Mouse (Mus musculus) adrenal gland, postnatal 4 days (tissue): ENCODE measurements around the gene Prkrip1. TPM values are rescaled to one million over a fixed set of nuclear protein-coding genes. Genes with fewer than 3 reads are reported as not detected.
"Not testable (repeated sequence)": the region's sequence is repeated elsewhere in the genome, so short reads cannot be mapped to it uniquely, and the experiment has no call there.

Source experiments
- DNase-seq, 2 experiments: peaks; one replicate each; pipeline ENCODE4 v3.0.0; 2021 to 2022; ENCODE audit warnings: low spot score in 2 of 2, mixed read lengths in 2 of 2
- total RNA-seq, 2 experiments: library from RNA; stranded (reverse); gene quantifications; 2 replicates each; pipeline ENCODE4 v1.2.3; 2021

Prkrip1 gene
- total RNA-seq, 2 experiments from 2014 or later: 35.4 to 36.7 TPM

DNA sequence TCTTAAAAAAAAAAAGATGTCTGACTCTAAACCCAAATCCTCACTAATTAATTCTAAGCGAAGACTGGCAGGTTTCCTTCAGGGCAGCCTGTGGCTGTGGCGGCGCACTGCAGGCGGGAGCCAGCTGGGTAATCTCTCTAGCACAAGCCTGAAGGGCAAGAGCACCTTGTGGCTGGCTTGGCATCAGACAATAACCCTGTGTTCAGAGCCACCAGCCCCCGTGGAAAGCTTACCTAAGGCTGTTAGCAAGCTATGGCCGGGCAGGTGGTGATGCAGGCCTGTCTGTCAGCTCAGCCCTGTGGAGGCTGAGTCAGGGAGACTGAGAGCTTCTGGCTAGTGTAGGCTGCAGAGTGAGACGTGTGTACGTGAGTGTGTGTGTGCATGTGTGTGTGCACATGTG, 33.5 kb downstream of the Prkrip1 start:
- no peak for DNase-seq

DNA sequence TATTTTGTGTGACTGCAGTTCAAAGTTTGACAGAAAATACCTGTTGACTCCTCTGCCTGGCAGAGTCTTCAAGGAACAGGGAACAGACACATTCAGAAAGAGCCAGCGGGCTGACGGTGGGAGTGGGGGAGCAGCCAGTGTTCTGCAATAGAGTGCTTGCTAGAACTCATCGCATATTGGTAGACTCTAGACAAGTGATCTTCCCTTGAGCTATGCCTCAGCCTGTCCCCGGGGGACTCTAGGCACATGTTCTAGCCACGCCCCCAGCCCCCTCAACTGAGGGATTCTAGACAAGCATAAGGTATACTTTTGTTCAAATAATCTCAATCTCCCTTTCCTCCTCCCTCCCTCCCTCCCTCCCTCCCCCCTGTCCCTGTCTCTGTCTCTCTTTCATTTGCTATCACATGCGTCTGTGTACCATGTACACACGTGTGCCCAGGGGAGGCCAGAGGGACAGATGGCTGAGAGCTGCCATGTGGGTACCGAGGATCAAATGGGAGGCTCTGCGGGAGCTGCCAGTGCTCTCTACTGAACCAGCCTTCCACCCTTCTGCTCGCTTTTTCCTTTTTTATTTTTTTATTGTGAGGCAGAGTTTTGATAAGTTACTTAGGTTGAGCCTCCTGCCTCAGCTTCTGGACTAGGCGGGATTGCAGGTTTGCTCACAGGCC, 34.8 kb downstream of the Prkrip1 start:
- DNase-seq: no peak

DNA sequence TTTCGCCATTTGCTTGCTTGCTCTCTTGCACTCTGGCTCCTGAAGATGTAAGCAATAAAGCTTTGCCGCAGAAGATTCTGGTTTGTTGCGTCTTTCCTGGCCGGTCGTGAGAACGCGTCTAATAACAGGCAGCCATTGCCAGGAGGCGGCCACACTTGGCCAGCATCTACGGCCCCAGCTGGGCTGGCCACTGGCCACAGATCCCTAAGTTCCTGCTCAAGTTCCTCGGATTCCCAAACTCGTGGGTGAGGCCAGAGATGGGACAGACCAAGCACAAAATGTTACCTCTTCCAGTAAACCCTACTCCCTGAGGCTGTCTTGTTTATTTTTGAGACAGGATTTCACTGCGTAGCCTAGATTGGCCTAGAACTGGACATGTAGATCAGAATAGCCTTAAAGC, 38.7 kb downstream of the Prkrip1 start:
- DNase-seq: not testable (repeated sequence)

DNA sequence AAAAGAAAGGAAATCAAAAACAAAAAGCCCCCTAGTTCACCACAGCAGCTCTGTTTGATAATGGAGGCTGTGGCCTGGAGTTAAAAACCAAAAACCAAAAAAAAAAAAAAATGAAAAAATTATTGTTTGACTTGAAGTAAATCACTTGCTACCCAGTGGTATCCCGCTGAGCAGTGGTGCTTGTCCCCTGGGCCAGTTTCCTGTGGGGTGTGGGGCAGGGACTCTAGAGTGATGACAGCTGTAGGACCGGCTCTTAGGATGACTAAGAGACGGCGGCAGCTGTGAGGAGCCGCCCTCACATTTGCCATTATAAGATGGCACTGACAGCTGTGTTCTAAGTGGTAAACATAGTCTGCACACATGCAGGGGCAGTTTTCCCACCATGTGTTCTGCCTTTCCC, 43.4 kb downstream of the Prkrip1 start:
- DNase-seq: no peak

DNA sequence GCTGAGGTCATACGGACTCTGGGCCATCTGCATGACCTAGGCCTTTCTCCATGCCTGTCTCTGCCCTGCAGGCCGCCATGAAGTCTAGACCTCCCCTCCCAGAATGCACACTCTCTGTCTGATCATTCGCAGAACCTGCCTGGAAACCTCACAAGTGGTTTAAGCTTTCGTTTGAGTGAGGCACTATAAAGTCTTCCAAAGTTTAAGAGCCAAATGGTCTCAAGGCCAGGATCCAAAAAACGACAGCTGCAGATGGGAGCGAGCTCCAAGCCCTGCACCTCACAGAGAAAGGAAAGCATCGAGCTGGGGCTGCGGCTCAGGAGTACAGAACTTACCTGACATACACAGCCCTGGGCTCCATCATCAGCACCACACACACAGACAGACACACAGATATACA, 46.4 kb downstream of the Prkrip1 start:
- no peak for DNase-seq

DNA sequence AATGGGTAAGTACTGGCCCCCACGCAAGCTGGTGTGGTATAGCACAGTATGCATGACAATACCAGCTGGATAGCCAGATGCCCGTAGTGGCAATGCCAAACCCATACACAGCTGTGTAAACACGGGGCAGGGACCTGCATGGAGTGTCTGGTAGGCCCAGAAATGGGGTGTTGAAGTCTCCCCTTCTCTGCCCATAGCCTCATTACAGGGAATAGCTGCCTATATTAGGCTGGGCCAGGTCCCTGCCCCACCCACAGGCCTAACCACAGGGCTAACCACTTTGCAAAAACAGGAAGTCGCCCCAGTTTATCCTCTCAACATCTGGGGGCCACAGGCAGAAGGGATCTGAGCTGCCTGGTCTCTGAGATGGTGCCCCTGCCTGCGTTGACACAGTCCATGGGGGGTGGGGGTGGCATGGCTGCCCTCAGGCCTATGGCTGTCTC, 49.6 kb downstream of the Prkrip1 start:
- DNase-seq: not testable (repeated sequence)

DNA sequence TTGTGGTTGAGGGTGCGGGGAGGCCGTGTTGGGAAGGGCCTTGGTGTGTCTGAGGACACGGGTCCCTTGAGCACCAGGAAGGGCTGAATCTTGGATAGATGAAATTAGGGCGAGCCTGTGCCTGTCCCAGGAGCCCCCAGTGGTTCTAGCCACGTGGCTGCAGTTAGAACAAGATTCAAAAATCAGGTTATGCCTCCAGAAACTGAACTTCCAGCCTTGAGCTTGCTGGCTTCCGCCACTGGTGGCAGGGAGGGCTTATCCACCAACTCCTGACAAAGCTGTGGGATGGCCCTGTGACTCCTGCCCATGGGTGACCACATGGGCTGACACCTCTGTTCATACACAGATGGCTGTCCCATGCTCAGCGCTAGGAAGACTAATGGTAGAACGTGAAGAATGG, 51.1 kb downstream of the Prkrip1 start:
- no peak for DNase-seq

DNA sequence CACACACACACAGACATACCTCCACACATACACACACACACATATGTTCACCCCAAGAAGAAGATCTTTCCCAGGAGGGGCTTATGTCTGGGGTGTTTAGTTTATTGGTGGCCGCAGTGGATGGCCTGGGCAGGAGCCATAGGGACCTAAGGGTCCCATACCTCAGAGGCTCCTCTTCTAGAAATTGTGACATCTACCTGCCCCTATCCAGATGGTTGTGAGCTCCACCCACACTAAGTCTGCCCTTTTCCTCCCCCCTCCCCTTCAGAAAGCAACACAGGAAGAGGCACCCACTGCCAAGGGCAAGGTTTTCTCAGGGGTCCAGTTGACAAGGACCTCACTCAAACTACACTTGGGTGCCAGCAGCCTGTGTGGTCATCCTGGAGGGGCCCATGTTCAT, 51.8 kb downstream of the Prkrip1 start:
- DNase-seq: no peak

DNA sequence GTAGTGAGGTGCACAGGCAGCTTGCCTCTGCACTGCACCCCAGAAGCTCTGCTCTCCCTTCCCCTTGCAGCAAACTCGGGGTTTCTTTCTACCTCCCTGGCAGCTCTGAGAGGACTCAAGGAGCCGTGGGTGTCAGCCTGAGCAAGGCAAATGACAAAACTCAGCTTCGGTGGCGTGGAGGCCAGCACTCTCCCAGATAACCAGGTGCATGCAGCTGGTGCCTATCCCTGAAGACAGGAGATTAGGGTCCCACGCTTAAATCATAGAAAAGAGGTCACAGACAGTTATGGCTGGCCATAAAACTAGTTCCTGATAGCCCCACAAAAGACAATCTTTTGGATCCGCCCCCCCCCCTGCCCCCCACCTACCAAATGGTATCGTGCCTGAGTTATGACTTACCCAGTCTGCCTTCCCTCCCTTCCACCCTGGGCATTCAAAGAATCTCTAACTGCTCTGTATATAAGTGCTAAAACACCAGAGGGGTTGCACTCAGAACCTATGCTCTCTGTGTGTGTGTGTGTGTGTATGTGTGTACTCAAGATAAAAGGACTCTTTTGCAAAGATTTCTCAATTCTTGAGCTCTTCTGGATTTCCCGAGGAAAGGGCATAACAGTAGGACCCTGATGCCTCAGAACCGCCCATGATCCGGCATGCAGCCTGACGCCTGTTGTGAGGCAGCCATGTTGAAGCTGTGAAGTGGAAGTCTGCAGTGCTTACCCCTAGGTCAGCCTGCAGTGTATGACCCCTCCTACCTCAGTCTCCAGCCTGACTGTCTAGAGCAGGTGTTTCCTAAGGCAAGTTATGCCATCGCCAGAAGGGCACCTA, 53.9 kb downstream of the Prkrip1 start:
- DNase-seq: no peak

DNA sequence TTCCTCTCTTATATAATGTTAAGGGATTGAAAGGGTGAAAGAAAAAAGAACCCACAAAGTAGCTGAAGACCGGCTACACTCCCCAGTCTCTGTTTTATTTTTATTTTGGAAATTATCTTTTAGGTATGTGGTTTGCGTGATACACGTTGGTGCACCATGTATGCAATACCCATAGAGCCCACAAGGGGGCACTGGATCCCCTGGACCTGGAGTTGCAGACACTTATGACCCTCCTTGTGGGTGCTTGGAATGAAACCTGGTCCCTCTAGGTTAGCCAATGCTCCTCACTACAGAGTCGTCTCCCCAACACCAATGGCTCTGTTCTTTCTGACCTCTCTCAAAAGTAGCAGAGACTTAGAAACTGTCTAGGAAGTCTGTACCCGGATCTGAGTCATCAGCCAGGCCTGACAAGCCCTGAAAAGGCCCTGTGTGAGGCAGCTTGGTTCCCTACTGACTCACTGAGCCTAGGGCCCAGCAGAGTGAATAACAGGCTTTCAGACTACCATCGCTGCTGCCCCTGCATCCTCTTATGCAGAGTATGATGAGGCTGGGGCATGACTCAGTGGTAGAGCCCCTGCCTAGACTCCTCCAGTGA, 55.5 kb downstream of the Prkrip1 start:
- no peak for DNase-seq

DNA sequence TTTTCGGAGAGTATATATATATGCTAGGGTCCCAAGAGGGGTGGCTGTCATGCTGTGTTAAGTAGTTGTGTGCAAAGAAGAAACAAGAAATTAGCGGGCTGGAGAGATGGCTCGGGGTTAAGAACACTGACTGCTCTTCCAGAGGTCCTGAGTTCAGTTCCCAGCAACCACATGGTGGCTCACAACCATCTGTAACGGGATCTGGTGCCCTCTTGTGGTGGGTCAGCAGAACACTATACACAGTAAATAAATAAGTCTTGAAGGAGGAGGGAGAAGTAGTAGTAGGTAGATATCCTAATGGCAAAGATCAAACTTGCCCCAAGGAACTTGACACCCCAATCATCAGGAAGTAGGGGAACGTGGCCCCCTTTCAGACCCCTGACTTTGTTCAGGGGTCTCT, 56.0 kb downstream of the Prkrip1 start:
- no peak for DNase-seq

DNA sequence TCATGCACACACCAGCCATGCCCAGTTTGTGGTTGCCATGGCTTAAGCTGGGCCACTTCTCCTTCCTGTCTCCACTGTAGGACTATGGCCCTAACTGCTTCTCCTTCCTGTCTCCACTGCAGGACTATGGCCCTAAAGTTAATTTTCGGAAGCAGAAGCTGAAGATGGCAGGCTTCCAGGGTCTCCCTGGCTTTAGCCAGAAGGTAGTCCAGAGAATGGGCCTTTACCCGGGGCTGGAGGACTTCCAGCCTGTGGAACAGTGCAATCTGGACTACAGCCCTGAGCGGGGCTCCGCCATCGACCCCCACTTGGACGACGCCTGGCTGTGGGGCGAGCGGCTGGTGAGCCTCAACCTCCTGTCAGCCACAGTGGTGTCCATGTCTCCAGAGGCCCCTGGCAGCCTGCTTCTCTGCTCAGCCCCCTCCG, 58.7 kb downstream of the Prkrip1 start:
- no peak for DNase-seq

DNA sequence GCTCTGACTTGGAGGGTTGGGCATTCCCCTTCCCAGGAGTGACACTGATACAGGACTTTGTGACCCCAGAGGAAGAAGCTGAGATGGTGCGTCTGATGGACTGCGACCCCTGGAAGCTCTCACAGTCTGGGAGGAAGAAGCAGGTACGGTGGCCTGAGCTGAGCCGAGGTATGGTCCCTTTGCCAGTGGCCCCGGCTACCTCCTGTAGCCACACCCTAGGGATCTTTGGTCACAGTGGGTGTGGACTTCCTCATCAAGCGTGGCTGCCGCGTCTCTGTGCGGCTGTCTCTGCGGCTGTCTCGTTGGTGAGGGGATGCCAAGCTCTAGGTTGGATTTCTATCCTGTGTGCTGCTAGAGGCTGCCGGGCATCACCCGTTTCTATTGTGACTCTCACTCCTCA, 59.4 kb downstream of the Prkrip1 start:
- no peak for DNase-seq

DNA sequence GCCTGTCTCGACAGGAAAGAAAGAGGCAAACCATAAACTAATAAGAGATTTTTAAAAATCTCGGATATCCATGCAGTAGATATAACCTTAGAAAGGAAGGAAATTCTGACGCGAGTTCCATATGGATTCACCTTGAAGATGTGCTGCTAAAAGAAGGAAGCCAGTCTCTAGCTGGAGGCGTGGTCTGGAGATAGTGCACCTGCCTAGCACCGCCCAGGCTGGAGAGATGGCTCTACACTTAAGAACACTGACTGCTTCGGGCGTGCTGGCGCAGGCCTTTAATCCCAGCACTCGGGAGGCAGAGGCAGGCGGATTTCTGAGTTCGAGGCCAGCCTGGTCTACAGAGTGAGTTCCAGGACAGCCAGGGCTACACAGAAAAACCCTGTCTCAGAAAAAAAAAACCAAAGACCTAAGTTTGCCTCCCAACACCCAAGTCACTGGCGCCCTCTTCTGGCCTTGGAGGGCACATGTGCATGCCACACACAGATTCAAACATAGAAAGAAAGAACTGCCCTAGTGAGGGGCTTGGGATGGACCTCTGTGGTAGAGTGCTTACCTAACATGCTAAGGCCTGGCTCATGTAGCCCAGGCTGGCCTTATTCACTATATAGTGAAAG, 61.0 kb downstream of the Prkrip1 start:
- peak in 1 of 2 experiments; percentile 35 for DNase-seq

DNA sequence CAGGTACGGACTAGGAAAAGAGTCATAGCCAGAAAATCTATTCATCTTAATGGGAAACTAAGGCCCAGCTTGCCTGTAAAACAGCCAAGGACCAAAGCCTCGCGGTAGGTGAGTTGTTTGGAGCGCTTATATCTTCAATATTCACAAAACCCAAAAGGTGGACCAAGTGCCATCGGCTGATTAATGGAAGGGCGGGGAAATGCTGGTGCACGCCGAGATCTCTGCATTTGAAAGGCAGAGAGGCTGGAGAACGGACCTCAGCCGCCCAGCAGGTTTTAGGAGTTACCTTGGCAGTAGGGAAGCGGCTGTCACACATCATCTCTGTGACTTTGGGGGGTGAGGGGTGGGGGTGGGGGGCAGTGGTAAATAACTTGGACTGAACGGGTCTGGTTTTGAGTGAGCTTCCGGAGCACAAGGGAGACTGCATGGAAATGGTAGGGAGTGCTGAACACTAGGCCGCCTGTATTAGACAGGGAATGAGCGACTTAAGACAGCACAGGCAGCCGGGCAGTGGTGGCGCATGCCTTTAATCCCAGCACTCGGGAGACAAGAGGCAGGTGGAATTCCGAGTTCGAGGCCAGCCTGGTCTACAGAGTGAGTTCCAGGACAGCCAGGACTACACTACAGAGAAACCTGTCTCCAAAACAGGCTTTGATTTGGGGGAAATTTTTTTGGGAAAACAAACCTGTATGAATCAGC, 62.3 kb downstream of the Prkrip1 start:
- no peak for DNase-seq

DNA sequence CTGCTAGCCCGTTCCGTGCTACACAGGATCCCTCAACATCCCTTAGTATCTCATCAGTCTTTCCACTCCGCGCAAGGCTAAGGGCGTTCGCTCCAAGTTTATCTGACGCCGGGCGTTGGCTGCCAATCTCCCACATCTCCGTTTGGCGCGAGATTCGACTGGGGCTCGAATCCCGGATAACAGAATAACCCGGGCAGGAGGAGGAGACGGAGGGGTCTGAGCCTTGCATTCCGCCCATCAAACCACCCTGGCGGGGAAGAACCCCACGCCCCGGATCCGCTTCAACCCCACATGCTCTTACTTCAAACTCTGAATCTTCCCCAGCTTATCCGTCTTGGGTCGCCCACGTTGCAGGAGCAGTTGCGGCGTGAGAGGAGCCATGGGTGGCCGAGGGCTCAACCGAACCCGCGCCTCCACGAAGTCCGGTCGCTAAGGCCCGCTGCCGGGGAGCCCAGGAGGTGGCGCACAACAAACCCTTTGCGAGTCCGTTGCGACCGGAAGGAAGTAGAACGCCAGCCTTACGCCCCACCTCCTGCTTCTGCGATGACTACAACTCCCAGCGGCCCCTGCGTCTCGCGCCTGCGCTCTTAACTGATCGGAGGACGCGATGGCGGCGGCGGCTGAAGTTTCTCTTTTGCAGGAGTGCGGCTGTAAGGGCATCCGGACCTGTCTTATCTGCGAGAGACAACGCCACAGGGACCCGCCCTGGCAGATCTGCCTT, 63.0 kb downstream of the Prkrip1 start, which contains the start of the genes Lrwd1 and Alkbh4:
TSS of gene Lrwd1 (minus strand) at position 504 of the 721 bp plus-strand sequence.
TSS of gene Alkbh4 (plus strand) at position 576 of the 721 bp plus-strand sequence.
- peak; percentile 75 to 90 for DNase-seq
